Mouse (Mus musculus) lung, embryonic 16.5 days (tissue): Measurements from ENCODE around the gene Clcnkb. TPM values are rescaled to one million over a fixed set of nuclear protein-coding genes. Genes with fewer than 3 reads are reported as not detected.

Experiments used
- ATAC-seq: fragments of 200-750 bp; cut with Nextera tagmentation; 2 replicates; pipeline ENCODE4 v1.8.0; 2017; ENCODE audit warnings: low read depth, mild to moderate bottlenecking, moderate library complexity
- H3K27ac ChIP-seq: fragments of 300-500 bp; sonication (generic); 2 replicates; pipeline ENCODE4 v1.5.1; 2014; ENCODE audit warnings: mild to moderate bottlenecking, control low read depth, low read length
- H3K27me3 ChIP-seq: fragments of 300-500 bp; sonication (generic); 2 replicates; pipeline ENCODE4 v1.6.1; 2014; ENCODE audit warnings: low read depth, low read length, mixed read lengths; ENCODE audit not compliant: control insufficient read depth, insufficient read depth
- H3K36me3 ChIP-seq: fragments of 300-500 bp; sonication (generic); 2 replicates; pipeline ENCODE4 v1.6.1; 2014; ENCODE audit warnings: low read length; ENCODE audit not compliant: control insufficient read depth, insufficient read depth
- H3K4me1 ChIP-seq: fragments of 300-500 bp; sonication (generic); replicated peaks from 2 replicates; pipeline ENCODE4 v1.6.1; 2014; ENCODE audit warnings: low read length, mixed read lengths; ENCODE audit not compliant: control insufficient read depth, insufficient read depth
- H3K4me2 ChIP-seq: fragments of 300-500 bp; sonication (generic); 2 replicates; pipeline ENCODE4 v1.6.1; 2014; ENCODE audit warnings: low read depth, low read length, control low read depth
- H3K4me3 ChIP-seq: fragments of 300-500 bp; sonication (generic); 2 replicates; pipeline ENCODE4 v1.5.1; 2014; ENCODE audit warnings: mild to moderate bottlenecking, low read length, control low read depth
- H3K9ac ChIP-seq: fragments of 300-500 bp; sonication (generic); 2 replicates; pipeline ENCODE4 v1.6.1; 2014; ENCODE audit warnings: low read length, control low read depth
- H3K9me3 ChIP-seq: fragments of 300-500 bp; sonication (generic); 2 replicates; pipeline ENCODE4 v1.6.1; 2016; ENCODE audit warnings: low read length; ENCODE audit not compliant: control insufficient read depth
- WGBS: fragments of 180-500 bp; shearing (Covaris S2); extraction: QIAGEN DNeasy Blood & Tissue Kit; methylation state at CpG from one replicate; pipeline ENCODE4 v1.1.7; 2014; 5-methylcytosine and 5-hydroxymethylcytosine counted together
- polyA plus RNA-seq: library from polyadenylated mRNA; unstranded; fragments of >200 nt; fragmentation: Nextera tagmentation; extraction: Ambion mirVana; gene quantifications from 2 replicates; pipeline ENCODE4 v1.2.1, GENCODE M21; 2015

The Clcnkb gene
- polyA plus RNA-seq, 1 experiment from 2014 or later: 0.39 TPM

DNA sequence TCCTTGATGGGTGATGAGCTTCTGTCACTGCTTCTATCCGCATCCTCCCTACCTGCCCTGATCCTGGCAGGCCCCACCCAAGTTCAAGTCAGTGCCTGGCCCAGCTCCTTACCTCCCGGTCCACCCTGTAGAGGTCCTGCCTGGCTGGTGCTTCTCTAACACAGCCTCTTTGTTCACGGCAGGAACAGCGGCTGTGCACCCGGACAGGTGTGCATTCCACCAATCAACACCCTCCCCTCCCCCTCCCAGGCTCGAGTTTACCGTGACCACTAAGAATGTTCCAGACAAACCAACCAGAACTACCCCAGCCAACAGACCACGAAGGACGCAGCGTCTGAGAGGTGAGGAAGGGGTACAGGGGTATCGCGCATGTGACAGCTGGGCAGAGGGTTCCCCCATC lies 17.3 kb downstream of the Clcnkb start, which contains the start of gene Clcnka:
Clcnka (minus strand) TSS at position 180 of the 400 bp plus-strand sequence.
- H3K36me3 ChIP-seq: no peaks in the 10 kb centered on the region

DNA sequence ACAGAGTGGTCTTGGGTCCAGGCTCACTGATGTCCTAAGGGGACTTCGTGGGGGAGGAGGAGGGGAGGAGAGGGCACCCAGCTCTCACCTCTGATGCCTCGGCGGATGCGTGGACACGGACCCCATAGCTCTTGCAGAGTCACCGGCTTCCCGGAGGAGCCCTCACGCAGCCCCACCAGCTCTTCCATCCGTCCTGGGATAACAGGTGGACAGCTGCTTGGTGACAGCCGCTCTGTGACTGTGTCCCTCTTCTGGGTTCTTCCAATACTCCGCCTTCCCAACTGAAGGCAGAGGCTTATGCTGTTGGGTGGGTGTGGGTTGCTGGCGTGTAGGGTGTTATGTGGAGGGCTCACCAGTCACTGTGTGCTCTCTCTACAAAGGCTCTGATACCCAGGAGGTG lies 18.0 kb downstream of the Clcnkb start:
- Histone ChIP-seq H3K4me1 (peaks cover 5% of the 10 kb centered on the region), H3K9ac (0 out of 2 replicates have a peak overlapping the region, but pooled peaks have one; percentile 16), H3K36me3 (no peaks in the 10 kb centered on the region), H3K4me2 (no peak overlapping the region), H3K4me3 (no peak overlapping the region), H3K27me3 (no peaks in the 10 kb centered on the region), H3K9me3 (no peaks in the 10 kb centered on the region), H3K27ac (no peak overlapping the region)
- no peak for ATAC-seq
- 62% methylated on average over 12 of the region's 12 CpGs for WGBS

More for the DNA sequence above, 17.3 kb downstream of the Clcnkb start, which contains the start of gene Clcnka:
- no peaks in the 10 kb centered on the region for H3K27me3 ChIP-seq
- no peak within 1 kb of the TSS for H3K4me2 ChIP-seq
- H3K9ac ChIP-seq: 0 out of 2 replicates have a peak within 1 kb of the TSS, but pooled peaks have one; percentile 16
- 35% methylated on average over 12 of the region's 12 CpGs for WGBS
- peaks cover 5% of the 10 kb centered on the region for H3K4me1 ChIP-seq
- no peak within 1 kb of the TSS for H3K4me3 ChIP-seq
- no peak within 1 kb of the TSS for H3K27ac ChIP-seq
- ATAC-seq: peak; percentile 47
- no peaks in the 10 kb centered on the region for H3K9me3 ChIP-seq

DNA sequence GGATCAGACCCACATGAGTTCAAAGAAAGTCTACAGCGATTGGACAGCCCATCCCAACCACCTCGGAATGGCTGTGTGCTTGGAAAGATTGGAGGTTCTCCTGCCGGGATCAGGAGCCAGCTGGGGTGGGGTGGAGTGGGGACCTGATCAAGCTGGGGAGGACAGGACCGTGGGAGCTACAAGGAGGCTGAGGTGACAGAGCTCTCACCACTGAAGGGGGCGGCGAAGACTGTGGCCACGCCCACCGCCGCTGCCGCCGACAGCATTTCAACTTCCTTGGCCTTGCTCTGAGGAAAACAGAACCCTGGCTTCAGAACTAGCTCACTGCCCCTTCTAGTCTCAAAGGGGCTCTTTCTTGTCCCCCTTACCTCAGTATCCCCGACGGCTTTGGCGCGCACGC lies 21.1 kb downstream of the Clcnkb start:
- H3K27ac ChIP-seq: no peak overlapping the region
- no peak overlapping the region for H3K4me3 ChIP-seq
- peak overlapping the region; percentile 12 for H3K4me2 ChIP-seq
- H3K36me3 ChIP-seq: no peaks in the 10 kb centered on the region
- ATAC-seq: peak; percentile 24; the same call in 1 of the 2 replicates
- H3K27me3 ChIP-seq: no peaks in the 10 kb centered on the region
- no peaks in the 10 kb centered on the region for H3K9me3 ChIP-seq
- WGBS: 13% methylated on average over 16 of the region's 16 CpGs
- H3K4me1 ChIP-seq: peaks cover 5% of the 10 kb centered on the region
- no peak overlapping the region for H3K9ac ChIP-seq

DNA sequence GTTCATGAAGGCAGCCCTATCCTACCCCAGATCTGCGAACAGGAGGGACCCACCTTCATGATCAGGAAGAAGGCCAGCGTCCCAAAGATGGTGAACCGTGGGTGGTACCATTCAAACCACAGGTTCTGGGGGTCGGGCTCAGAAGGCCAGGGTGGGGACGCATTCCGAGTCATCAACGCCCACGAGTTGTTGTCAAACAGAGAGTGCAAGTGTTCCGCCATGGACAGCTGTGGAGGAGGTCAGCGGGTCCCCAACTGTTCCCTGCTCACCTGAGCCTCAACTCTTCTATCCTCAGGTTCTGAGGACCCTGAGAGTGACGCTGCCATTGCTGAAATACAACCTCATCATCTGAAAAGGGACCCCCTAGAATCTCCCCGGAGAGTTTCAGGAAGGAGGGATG lies 24.5 kb downstream of the Clcnkb start:
- 68% methylated on average over 12 of the region's 12 CpGs for WGBS
- Histone ChIP-seq H3K9me3 (no peaks in the 10 kb centered on the region), H3K27ac (no peak overlapping the region), H3K36me3 (no peaks in the 10 kb centered on the region), H3K4me3 (no peak overlapping the region), H3K4me2 (no peak overlapping the region), H3K9ac (no peak overlapping the region), H3K27me3 (no peaks in the 10 kb centered on the region), H3K4me1 (peaks cover 5% of the 10 kb centered on the region)
- ATAC-seq: no peak

DNA sequence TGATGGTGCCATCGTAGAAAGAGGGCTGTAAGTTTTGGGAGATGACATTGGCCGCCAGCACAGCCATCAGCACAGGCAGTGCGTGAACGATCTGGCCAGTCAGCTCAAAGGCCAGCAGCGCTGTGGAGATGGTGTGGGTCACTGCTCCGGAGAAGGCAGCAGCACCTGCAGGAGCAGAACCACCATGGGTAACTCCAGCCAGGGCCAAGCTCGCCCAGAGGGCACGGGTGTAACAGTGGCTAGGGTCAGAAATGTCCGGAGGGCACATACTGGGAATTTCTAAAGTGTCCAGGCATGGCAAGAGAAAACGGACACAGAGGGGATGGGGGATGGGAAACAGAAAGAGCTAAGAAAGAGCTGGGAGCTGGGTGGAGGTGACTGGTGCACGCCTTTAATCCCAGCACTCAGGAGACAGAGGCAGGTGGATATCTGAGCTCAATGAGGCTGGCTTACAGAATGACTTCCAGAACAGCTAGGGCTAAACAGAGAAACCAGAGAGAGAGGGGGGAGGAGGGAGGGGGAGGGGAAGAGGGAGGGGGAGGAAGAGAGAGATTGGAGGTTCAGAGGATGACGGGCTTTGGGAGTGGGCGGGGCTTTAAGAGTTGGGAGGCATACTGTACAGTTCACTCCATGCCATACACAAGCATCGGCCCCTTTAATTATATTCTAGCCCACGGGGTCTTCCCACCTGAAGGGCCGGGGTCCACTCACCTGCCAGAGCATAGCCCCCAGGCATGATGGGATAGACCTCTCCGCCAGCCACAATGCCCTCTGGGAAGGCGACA lies 26.3 kb downstream of the Clcnkb start:
- WGBS: 66% methylated on average over 18 of the region's 18 CpGs
- Histone ChIP-seq H3K27ac (no peak overlapping the region), H3K9me3 (no peaks in the 10 kb centered on the region), H3K27me3 (peaks cover 2% of the 10 kb centered on the region; the same call in 1 of the 2 replicates), H3K4me2 (no peak overlapping the region), H3K4me3 (no peak overlapping the region), H3K9ac (no peak overlapping the region), H3K36me3 (no peaks in the 10 kb centered on the region), H3K4me1 (peaks cover under 1% of the 10 kb centered on the region)
- no peak for ATAC-seq

DNA sequence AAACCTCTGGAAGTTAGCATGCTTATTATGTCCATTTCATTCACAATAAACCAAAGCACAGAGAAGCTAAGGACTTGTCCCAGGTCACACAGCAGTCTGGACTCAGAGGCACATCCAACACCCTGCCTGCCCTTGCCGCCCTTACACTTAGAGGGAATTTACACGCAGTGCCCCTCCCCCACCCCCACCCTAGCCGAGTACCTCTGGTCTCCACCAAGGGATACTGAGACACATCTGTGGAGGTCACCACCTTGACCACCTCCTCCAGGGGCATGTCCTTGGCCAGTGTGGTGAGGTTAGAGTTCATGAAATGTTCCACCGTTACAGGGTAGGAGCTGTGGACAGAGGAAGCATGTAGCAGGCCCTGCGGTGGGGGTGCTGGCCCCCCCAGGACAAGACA lies 27.9 kb downstream of the Clcnkb start:
- H3K4me3 ChIP-seq: no peak overlapping the region
- H3K27ac ChIP-seq: no peak overlapping the region
- H3K36me3 ChIP-seq: no peaks in the 10 kb centered on the region
- H3K27me3 ChIP-seq: peaks cover 18% of the 10 kb centered on the region
- H3K9ac ChIP-seq: no peak overlapping the region
- ATAC-seq: no peak
- no peaks in the 10 kb centered on the region for H3K9me3 ChIP-seq
- WGBS: 62% methylated on average over 5 of the region's 5 CpGs
- H3K4me1 ChIP-seq: peaks cover 4% of the 10 kb centered on the region; the same call in 1 of the 2 replicates
- no peak overlapping the region for H3K4me2 ChIP-seq

DNA sequence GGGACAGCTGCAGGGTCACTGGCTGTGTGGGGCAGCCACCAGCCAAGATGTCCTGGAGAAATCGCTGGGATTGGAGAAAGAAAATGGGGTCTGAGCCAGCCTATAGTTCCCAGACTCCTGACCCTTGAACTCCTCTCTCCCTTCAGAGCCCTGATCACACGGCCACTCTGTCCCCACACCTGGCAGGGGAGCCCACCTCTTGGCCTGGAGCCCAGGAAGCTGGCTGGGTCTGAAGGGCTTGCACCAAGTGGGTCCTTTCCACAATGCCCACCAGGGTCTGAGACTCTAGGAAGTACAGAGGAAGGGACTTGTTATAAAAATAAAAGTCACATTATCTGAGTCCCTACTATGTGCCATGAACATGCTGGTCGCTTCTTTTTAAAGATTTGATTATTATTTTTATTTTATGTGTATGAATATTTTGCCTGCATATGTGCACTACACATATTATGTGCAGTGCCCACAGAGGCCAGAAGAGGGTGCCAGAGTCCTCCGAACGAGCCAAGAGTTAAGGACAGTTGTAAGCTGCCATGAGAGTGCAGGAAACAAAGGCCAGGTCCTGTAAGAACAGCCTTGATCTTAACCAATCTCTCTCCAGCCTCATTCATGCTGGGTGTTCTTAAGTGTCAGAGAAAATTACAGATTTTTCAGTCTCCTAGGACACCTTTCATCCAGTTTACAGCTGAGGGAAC lies 28.6 kb downstream of the Clcnkb start:
- H3K27ac ChIP-seq: no peak overlapping the region
- no peaks in the 10 kb centered on the region for H3K9me3 ChIP-seq
- no peak overlapping the region for H3K4me2 ChIP-seq
- H3K4me3 ChIP-seq: no peak overlapping the region
- 9% methylated on average over 5 of the region's 5 CpGs for WGBS
- no peaks in the 10 kb centered on the region for H3K36me3 ChIP-seq
- ATAC-seq: peak; percentile 39
- H3K9ac ChIP-seq: no peak overlapping the region
- H3K27me3 ChIP-seq: peaks cover 22% of the 10 kb centered on the region
- H3K4me1 ChIP-seq: peaks cover 10% of the 10 kb centered on the region; the same call in 1 of the 2 replicates

DNA sequence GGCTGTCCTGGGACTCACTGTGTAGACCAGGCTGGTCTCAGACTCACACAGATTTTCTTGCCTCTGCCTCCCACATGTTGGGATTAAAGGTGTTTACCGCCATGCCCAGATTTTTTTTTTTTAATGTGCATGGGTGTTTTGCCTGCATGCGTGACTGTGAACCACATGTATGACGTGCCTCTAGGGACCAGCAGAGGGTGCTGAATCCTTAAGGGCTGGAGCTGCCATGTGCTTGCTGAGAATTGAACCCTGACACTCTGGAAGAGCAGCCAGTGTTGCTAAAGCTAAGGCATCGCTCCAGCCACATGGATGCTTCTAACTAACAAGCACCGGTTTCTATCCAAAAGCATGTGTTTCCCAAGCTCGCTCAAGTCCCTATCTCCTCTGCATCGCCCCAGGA lies 29.7 kb downstream of the Clcnkb start:
- ATAC-seq: no peak
- 73% methylated on average over 7 of the region's 7 CpGs for WGBS
- H3K27me3 ChIP-seq: peaks cover 27% of the 10 kb centered on the region

DNA sequence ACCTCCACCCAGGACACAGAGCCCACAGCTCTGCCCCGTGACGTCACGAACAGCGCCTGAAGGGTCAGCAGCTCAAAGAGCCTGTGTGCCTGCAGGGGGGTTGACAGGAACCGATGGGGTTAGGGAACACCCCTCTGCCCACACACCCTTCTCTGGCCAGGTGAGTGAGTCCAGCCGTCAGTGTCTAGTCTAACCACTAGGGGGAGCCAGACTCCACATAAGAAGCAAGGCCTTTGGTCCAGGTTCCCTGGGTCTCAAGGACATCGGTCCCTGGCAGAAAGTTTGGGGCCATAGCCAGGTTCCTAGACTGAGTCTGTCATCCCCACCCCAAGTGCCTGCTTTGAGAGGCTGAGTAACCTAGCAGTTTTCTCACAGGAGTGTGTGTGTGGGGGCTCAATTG lies 30.5 kb downstream of the Clcnkb start:
- Histone ChIP-seq H3K9ac (no peak overlapping the region), H3K27me3 (peaks cover 27% of the 10 kb centered on the region), H3K36me3 (no peaks in the 10 kb centered on the region), H3K4me2 (no peak overlapping the region), H3K9me3 (no peaks in the 10 kb centered on the region), H3K4me1 (peaks cover 11% of the 10 kb centered on the region; the same call in 1 of the 2 replicates), H3K4me3 (no peak overlapping the region), H3K27ac (no peak overlapping the region)
- WGBS: under 1% methylated on average over 7 of the region's 7 CpGs
- peak; percentile 21; the same call in 1 of the 2 replicates for ATAC-seq

More for the DNA sequence above, 29.7 kb downstream of the Clcnkb start:
- no peak overlapping the region for H3K4me3 ChIP-seq
- H3K4me1 ChIP-seq: peaks cover 11% of the 10 kb centered on the region; the same call in 1 of the 2 replicates
- H3K27ac ChIP-seq: no peak overlapping the region
- no peaks in the 10 kb centered on the region for H3K9me3 ChIP-seq
- H3K36me3 ChIP-seq: no peaks in the 10 kb centered on the region
- H3K4me2 ChIP-seq: no peak overlapping the region
- no peak overlapping the region for H3K9ac ChIP-seq
